Mouse (Mus musculus) heart, embryonic 10.5 days (tissue): ENCODE measurements around the gene Xpo1. TPM values are rescaled to one million over a fixed set of nuclear protein-coding genes. Genes with fewer than 3 reads are reported as not detected.

Experiments used
- DNase-seq: peaks from one replicate; pipeline ENCODE4 v3.0.0-alpha.2; 2017; ENCODE audit warnings: low spot score
- H3K27ac ChIP-seq: fragments of 300-500 bp; sonication (generic); 2 replicates; pipeline ENCODE4 v1.5.1; 2016; ENCODE audit warnings: mild to moderate bottlenecking
- H3K27me3 ChIP-seq: fragments of 300-500 bp; sonication (generic); 2 replicates; pipeline ENCODE4 v1.6.1; 2016; ENCODE audit warnings: mild to moderate bottlenecking; ENCODE audit not compliant: poor library complexity, insufficient read depth, severe bottlenecking
- H3K36me3 ChIP-seq: fragments of 300-500 bp; sonication (generic); 2 replicates; pipeline ENCODE4 v1.6.1; 2016; ENCODE audit warnings: mild to moderate bottlenecking, moderate library complexity
- H3K4me1 ChIP-seq: fragments of 300-500 bp; sonication (generic); 2 replicates; pipeline ENCODE4 v1.6.1; 2016; ENCODE audit warnings: mild to moderate bottlenecking
- H3K4me3 ChIP-seq: fragments of 300-500 bp; sonication (generic); 2 replicates; pipeline ENCODE4 v1.5.1; 2016; ENCODE audit warnings: mild to moderate bottlenecking, moderate library complexity
- H3K9me3 ChIP-seq: fragments of 300-500 bp; sonication (generic); 2 replicates; pipeline ENCODE4 v1.6.1; 2016; ENCODE audit warnings: mild to moderate bottlenecking, moderate library complexity
- WGBS: fragments of 180-500 bp; shearing (Covaris S2); methylation state at CpG from one replicate; pipeline ENCODE4 v1.1.7; 2016; 5-methylcytosine and 5-hydroxymethylcytosine counted together
- polyA plus RNA-seq: library from polyadenylated mRNA; unstranded; fragments of >200 nt; fragmentation: Nextera tagmentation; extraction: Ambion mirVana; gene quantifications from 2 replicates; pipeline ENCODE4 v1.2.1, GENCODE M21; 2016

Gene Xpo1
- polyA plus RNA-seq, result 94.0 and 123 TPM in 2 replicates

DNA sequence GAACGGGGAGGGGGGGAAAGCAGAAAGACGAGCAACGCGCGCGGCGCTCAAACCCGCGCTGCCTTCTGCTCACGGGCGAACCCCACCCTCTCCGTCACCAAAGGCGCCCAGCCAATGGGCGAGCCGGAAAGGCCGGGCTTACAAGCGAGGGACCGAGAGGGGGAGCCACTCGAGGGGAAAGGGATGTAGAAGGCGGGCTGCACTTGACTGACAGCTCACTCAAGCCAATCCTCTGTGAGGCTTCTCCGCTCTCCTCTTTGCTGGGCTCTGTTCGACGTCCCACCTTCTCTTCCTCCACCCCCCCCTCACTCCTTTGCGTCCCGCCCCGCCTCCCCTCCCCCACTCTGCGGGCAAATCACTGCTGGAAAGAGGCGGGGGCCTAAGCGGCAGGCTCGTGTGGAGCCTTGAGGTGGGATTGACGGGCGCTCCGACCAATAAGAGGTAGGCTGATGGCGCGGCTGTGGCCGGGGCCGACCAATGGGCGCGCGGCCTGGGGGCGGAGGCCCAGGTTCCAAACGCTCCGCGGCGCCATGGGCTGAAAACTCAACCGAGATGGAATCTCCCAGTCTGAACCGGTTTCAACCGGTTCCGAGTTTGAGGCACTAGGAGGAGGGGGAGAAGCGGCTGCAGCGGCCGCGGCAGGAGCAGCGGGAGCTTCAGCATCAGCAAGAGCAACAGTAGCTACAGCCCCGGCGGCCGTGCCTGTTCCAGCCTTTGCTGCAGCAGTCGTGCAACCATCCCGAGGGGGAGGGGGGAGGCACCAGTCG is at the start of gene Xpo1:
Gene Xpo1, plus strand, starts transcription at position 615 of the 767 bp plus-strand sequence.
- Histone ChIP-seq H3K27ac (peak within 1 kb of the TSS; percentile 100), H3K4me1 (peaks cover 14% of the 10 kb centered on the region), H3K27me3 (no peaks in the 10 kb centered on the region), H3K4me3 (peak within 1 kb of the TSS; percentile 92), H3K36me3 (peaks cover 10% of the 10 kb centered on the region; the same call in 1 of the 2 replicates), H3K9me3 (no peaks in the 10 kb centered on the region)
- 0% methylated on average over 58 of the region's 60 CpGs for WGBS
- peak; percentile 100 for DNase-seq

DNA sequence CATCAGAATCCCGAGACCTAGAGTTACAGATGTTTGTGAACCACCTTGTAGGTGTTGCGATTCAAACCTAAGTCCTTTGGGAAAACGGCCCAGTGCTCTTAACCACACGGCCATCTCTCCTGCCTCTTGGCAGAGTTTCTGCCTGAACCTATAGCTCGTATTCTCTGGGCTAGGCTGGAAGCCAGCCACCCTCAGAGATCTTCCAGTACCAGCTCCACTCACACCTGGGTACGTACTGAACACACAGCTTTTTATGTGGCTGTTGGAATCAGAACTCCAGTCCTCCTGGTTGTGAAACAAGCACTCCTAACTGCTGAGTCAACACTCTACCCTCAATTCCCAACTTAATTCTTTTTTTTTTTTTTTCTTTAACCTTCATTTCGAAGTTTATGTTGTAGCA is 46.1 kb upstream of the Xpo1 start:
- Histone ChIP-seq H3K9me3 (no peaks in the 10 kb centered on the region), H3K4me1 (peaks cover 9% of the 10 kb centered on the region), H3K4me3 (no peak overlapping the region), H3K36me3 (no peaks in the 10 kb centered on the region), H3K27ac (no peak overlapping the region), H3K27me3 (no peaks in the 10 kb centered on the region)
- 88% methylated on average over 7 of the region's 7 CpGs for WGBS
- no peak for DNase-seq

DNA sequence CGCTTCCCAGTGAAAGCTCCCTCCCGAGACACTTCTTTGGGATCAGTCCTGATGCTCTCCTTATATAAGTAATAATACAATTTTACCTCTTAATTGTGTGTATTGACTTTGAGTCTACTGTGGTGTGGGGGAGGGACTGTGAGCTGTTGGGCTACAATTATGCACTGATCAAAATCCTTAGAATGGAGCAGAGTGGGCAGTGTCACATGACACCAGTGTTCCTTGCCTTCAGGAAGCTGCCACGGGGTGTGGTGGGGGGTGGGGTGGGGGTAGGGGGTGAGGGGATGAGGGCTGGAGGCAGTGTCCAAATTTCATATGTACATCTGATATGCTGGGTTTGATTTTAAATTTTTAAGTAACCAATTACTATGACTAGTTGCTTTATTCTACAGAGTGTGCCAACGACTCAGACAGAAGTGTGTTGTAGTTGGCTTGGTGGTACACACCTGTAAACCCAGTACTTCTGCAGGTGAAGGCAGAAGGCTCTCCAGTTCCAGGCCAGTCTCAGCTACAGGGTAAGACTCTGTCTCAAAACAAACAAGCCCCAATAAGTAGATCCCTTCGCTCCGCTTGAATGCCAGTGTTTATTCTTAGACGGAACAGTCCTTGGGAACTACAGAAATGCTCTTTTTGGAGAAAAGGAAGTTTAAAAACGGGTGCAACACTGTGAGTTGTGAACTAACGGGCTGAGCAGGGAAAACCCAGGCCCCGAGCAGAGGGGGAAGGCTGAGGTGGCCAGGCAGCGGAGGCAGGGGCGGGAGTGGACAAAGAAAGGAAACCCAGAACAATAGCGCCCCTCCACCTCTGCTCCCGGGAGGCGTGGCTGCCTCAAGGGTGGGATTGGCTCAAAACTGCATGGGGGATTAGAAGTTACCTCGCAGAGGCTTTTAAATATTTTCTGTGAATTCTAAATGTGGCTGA is 45.0 kb upstream of the Xpo1 start:
- Histone ChIP-seq H3K4me1 (peaks cover 9% of the 10 kb centered on the region), H3K4me3 (peak overlapping the region; percentile 52), H3K9me3 (no peaks in the 10 kb centered on the region), H3K36me3 (no peaks in the 10 kb centered on the region), H3K27ac (peak overlapping the region; percentile 86), H3K27me3 (no peaks in the 10 kb centered on the region)
- DNase-seq, result peak; percentile 82
- WGBS, result 18% methylated on average over 16 of the region's 16 CpGs

DNA sequence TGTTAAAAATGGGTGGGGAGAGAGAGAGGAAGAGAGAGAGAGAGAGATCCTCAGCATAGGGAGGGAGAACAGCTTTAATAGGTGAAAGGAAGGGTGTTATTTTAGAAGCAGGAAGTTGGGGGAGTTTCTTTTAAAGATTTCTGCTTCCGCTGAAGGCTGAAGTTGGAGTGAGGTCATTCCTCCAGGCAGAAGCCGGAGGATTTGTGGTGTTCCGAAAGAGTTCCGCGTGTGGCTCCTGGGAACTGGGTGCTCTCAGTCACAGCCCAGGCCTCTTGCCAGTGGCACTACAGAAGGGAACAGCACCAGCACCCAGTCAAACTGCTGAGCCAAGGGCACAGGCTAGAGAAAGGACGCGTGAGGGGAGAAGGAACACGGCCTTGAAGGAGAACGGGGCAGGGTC is 38.4 kb upstream of the Xpo1 start:
- WGBS, result 90% methylated on average over 9 of the region's 9 CpGs
- Histone ChIP-seq H3K36me3 (no peaks in the 10 kb centered on the region), H3K9me3 (no peaks in the 10 kb centered on the region), H3K27me3 (no peaks in the 10 kb centered on the region), H3K27ac (no peak overlapping the region), H3K4me3 (no peak overlapping the region), H3K4me1 (no peaks in the 10 kb centered on the region)
- no peak for DNase-seq

DNA sequence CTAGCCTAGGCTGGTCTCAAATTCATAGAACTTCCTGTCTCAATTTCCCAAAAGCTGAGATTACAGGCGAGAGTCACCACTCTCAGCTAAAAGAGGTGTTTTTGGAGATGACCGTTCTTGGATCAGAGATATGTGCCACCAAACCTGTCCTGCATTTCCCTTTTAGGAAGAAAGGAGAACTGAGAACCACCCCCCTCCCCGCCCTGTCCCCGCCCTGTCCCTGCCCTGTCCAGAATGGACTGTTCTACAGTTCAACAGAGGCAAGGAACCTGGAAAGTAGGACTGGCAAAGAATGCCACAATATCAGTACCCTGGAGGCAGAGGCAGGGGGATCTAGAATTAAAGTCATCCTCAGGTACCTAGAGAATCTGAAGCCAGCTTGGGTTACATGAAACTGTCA is 19.8 kb upstream of the Xpo1 start:
- H3K9me3 ChIP-seq, result no peaks in the 10 kb centered on the region
- no peak overlapping the region for H3K27ac ChIP-seq
- WGBS, result 78% methylated on average over 4 of the region's 4 CpGs
- DNase-seq, result no peak
- no peaks in the 10 kb centered on the region for H3K4me1 ChIP-seq
- no peaks in the 10 kb centered on the region for H3K36me3 ChIP-seq
- no peaks in the 10 kb centered on the region for H3K27me3 ChIP-seq
- no peak overlapping the region for H3K4me3 ChIP-seq

DNA sequence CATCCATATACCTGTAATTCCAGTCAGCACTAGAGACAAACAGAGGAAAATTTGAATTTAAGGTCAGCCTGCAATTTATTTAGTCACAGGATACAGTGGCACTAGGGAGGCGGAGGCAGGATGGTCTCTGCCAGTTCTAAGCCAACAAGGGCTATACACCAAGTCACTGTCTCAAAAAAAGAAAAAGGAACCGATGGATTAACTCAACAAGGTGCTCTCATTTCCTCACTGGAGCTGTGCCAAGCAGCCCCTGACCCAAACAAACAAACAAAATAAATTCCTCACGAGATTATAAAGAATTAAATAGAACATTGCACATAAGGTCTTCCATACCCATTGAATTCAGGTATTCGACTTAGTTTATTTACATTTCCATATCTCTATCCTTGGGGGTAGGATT is 1.9 kb upstream of the Xpo1 start:
- H3K9me3 ChIP-seq, result no peaks in the 10 kb centered on the region
- DNase-seq, result no peak
- H3K36me3 ChIP-seq, result peaks cover 3% of the 10 kb centered on the region; the same call in 1 of the 2 replicates
- H3K27ac ChIP-seq, result no peak overlapping the region
- H3K4me1 ChIP-seq, result peaks cover 6% of the 10 kb centered on the region; the same call in 1 of the 2 replicates
- H3K27me3 ChIP-seq, result no peaks in the 10 kb centered on the region
- 86% methylated on average over 4 of the region's 4 CpGs for WGBS
- H3K4me3 ChIP-seq, result no peak overlapping the region

DNA sequence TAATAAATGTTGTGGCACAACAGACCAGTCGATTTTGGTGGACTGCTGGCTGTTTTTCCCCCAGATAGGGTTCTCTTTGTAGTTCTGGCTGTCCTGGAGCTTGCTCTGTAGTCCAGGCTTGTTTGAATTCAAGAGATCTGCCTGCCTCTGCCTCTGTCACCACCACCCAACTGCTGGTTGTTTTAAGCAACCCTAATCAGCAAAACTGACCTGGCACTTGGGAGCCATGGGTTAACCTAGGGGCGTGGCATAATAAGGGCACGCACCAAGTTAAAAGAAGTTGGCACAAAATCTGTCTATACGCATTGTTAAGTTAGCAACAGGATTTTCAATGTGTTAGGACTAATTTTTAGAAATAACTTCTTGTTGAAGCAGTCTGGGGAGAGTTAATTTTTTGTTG is 1.3 kb upstream of the Xpo1 start:
- Histone ChIP-seq H3K27ac (peak overlapping the region; percentile 100), H3K4me1 (peaks cover 11% of the 10 kb centered on the region; the same call in 1 of the 2 replicates), H3K36me3 (peaks cover 7% of the 10 kb centered on the region; the same call in 1 of the 2 replicates), H3K27me3 (no peaks in the 10 kb centered on the region), H3K9me3 (no peaks in the 10 kb centered on the region), H3K4me3 (peak overlapping the region; percentile 92)
- 86% methylated on average over 4 of the region's 4 CpGs for WGBS
- no peak for DNase-seq

DNA sequence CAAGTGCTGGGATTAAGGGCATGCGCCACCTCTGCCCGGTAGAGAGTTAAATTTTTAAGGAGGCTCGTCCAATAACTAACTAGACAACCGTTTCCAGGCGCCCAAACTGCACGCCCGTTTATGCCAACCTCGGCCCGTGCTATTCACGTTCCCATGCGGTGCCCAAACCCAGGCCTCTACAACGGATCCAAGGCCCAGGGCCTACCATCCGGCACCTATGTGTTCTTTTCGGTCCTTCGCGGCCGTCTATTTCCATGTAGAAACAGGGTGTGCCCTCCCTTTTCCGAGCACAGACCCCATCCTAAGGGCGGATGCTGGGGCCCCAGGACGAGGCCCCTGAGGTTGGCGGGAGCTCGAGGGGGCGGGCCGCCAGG is 801 bp upstream of the Xpo1 start:
- H3K4me1 ChIP-seq, result peaks cover 11% of the 10 kb centered on the region; the same call in 1 of the 2 replicates
- peak overlapping the region; percentile 92 for H3K4me3 ChIP-seq
- no peaks in the 10 kb centered on the region for H3K27me3 ChIP-seq
- peak overlapping the region; percentile 100 for H3K27ac ChIP-seq
- under 1% methylated on average over 23 of the region's 24 CpGs for WGBS
- peaks cover 7% of the 10 kb centered on the region; the same call in 1 of the 2 replicates for H3K36me3 ChIP-seq
- H3K9me3 ChIP-seq, result no peaks in the 10 kb centered on the region
- DNase-seq, result no peak

DNA sequence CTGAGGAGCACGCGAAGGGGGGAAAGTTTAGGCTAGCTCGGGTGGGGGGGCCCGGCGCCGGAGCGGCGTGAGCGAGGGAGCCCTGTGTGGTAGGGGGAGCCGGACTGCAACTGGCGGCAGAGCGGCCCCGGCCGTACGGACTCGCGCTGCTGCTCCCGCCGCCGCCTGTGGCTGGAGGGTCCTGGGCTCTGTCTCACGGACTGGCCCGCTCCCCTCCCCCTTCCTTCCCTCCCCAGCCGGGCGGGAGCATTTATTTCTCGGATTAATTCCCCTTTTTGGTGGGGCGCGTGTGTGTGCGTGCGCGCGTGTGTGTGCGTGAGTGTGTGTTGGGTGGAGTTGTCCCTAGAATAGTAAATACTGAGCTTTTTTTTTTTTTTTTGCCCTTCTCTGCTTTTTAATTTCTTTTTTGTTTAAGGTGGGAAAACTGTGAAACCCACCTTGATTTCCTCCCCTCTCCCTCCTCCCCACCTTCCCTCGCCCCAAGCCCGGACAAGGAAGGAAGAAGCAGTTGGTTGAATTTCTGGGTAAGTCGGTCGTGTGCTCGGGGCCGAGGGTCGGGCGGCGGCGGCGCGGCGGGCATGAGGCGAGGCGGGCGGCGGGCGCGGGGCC is 457 bp downstream of the Xpo1 start:
- Histone ChIP-seq H3K27ac (peak overlapping the region; percentile 100), H3K36me3 (peaks cover 12% of the 10 kb centered on the region; the same call in 1 of the 2 replicates), H3K4me1 (peaks cover 16% of the 10 kb centered on the region), H3K9me3 (no peaks in the 10 kb centered on the region), H3K27me3 (no peaks in the 10 kb centered on the region), H3K4me3 (peak overlapping the region; percentile 92)
- no peak for DNase-seq
- WGBS, result under 1% methylated on average over 45 of the region's 51 CpGs

DNA sequence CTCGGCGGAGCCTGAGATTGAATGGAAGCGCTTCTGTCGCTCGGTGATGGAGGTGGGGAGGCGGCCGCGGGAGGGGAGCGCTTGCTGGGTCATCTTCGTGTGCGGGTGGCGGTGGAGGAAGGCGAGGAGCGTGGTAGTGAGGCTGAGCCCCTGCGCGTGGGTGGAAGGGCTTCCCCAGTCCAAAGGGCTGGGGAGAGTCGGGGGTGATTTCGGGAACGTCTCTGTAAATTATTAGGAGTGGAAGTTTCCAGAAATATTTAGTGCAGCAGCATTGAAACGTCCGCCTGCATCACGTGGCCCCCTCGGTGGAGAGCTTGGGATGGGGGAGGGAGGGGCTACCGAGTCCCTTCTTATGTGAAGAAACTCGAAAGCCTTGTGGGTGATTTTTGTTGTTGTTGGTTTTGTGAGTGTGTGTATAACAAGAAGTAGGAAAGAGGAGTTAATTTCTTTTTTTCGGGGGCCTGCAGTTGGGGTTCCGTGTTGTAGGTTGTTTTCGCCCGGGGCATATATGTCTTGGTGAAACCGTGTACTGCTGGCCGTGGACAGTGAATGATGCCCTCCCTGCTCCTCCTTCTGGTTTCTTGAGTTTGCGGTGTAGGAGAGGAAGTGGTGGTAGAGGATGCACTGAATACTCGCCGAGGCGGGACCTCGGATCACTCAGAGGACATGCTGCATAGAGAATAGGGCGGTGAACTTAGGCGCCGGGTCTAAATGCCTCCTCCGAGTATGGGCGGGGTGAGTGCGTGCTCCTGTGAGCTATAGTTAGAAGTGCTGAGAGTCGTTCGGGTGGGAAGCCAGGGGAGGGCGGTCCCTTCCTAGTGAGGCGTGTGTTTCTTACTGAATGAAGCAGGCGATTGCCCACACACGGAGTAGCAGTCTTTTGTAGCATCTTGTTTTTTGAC is 1.2 kb downstream of the Xpo1 start:
- Histone ChIP-seq H3K4me3 (peak overlapping the region; percentile 92), H3K27ac (peak overlapping the region; percentile 100), H3K4me1 (peaks cover 16% of the 10 kb centered on the region), H3K27me3 (no peaks in the 10 kb centered on the region), H3K9me3 (no peaks in the 10 kb centered on the region), H3K36me3 (peaks cover 19% of the 10 kb centered on the region)
- peak; percentile 96 for DNase-seq
- under 1% methylated on average over 48 of the region's 48 CpGs for WGBS

DNA sequence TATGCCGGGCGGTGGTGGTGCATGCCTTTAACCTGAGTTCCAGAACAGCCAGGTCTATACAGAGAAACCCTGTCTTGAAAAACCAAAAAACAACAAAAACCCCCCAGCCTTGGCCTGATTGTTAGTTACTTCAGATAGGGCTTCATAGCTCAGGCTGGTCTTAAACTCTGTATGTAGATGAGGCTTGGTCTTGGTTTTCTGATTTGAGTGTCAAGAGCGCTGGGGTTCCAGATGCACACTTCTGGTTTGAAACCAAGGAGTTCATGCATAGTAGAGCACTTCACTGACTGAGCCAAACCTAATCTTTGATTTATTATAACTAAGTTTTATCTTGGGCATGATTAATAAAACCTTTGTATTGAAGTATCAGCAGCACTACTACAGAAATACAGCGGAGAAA is 3.2 kb downstream of the Xpo1 start:
- H3K36me3 ChIP-seq, result peaks cover 38% of the 10 kb centered on the region
- WGBS, result 82% methylated on average over 4 of the region's 4 CpGs
- no peaks in the 10 kb centered on the region for H3K9me3 ChIP-seq
- no peak overlapping the region for H3K27ac ChIP-seq
- DNase-seq, result no peak
- peaks cover 16% of the 10 kb centered on the region for H3K4me1 ChIP-seq
- peak overlapping the region; percentile 92; the same call in 1 of the 2 replicates for H3K4me3 ChIP-seq
- H3K27me3 ChIP-seq, result no peaks in the 10 kb centered on the region

DNA sequence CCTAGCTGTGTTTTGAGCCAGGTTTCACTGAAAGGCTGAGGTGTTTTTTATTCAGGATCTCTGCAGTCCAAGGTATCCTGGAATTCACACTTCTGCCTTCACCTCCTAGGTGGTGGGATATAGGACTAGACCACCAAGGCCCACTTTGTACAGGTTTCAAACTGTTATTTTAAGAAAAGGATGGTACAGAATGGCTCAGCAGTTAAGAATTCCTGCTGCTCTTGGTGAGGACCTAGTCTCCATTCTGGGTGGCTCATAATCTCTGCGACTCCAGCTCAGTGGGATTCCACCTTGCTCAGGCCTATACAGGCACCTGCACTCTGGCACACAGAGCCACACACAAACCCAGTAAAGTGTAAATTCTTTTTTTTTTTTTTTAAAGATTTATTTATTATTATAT is 3.6 kb downstream of the Xpo1 start:
- peaks cover 42% of the 10 kb centered on the region for H3K36me3 ChIP-seq
- no peak overlapping the region for H3K4me3 ChIP-seq
- peaks cover 16% of the 10 kb centered on the region for H3K4me1 ChIP-seq
- H3K27ac ChIP-seq, result no peak overlapping the region
- no peaks in the 10 kb centered on the region for H3K27me3 ChIP-seq
- no peak for DNase-seq
- WGBS, result 54% methylated on average over 1 of the region's 1 CpGs
- no peaks in the 10 kb centered on the region for H3K9me3 ChIP-seq
